Mouse (Mus musculus): ENCODE data around the gene Wdr44. TPM values are rescaled to one million over a fixed set of nuclear protein-coding genes. Genes with fewer than 3 reads are reported as not detected.

Gene Wdr44
- 9.5 and 11.1 TPM in 2 replicates for polyA plus RNA-seq (2016; fragmentation: Nextera tagmentation; extraction: Ambion mirVana)

- Histone ChIP-seq H3K4me2 (peak within 1 kb of the TSS; percentile 55), H3K27ac (peak within 1 kb of the TSS; percentile 85), H3K36me3 (replicated peaks) (no peaks in the 10 kb centered on the region), H3K27me3 (no peaks in the 10 kb centered on the region), H3K9me3 (no peaks in the 10 kb centered on the region), H3K4me1 (no peaks in the 10 kb centered on the region), H3K9ac (peak within 1 kb of the TSS; percentile 53), H3K4me3 (replicated peaks) (peak within 1 kb of the TSS; percentile 56)
- WGBS, result 7% methylated on average over 50 of the region's 51 CpGs
- ATAC-seq (ENCODE audit: low FRiP score), result peak; percentile 99
These were observed at the start of gene Wdr44 for GRCm38 (mm10) chrX:23692722-23693442. Wdr44 (plus strand) TSS chrX:23693051.

GRCm38 (mm10) chrX:23648371-23648770, 44.5 kb upstream of the Wdr44 start:
- Histone ChIP-seq H3K9me3 (no peaks in the 10 kb centered on the region), H3K27ac (no peak overlapping the region), H3K36me3 (replicated peaks) (no peaks in the 10 kb centered on the region), H3K4me2 (no peak overlapping the region), H3K9ac (no peak overlapping the region), H3K27me3 (no peaks in the 10 kb centered on the region), H3K4me1 (no peaks in the 10 kb centered on the region), H3K4me3 (replicated peaks) (no peak overlapping the region)
- ATAC-seq (ENCODE audit: low FRiP score), result no peak
- WGBS, result 89% methylated on average over 1 of the region's 1 CpGs

GRCm38 (mm10) chrX:23662216-23662615, 30.6 kb upstream of the Wdr44 start:
- whole genome bisulfite sequencing, result 75% methylated on average over 1 of the region's 1 CpGs
- Histone ChIP-seq H3K4me1 (no peaks in the 10 kb centered on the region), H3K9ac (no peak overlapping the region)

GRCm38 (mm10) chrX:23673193-23673592, 19.7 kb upstream of the Wdr44 start:
- Histone ChIP-seq H3K27me3 (no peaks in the 10 kb centered on the region), H3K27ac (no peak overlapping the region), H3K4me3 (replicated peaks) (no peak overlapping the region), H3K9ac (no peak overlapping the region), H3K9me3 (no peaks in the 10 kb centered on the region), H3K4me2 (no peak overlapping the region), H3K36me3 (replicated peaks) (no peaks in the 10 kb centered on the region), H3K4me1 (no peaks in the 10 kb centered on the region)
- no peak for ATAC-seq (ENCODE audit: low FRiP score)
- 74% methylated on average over 2 of the region's 2 CpGs for WGBS

More at GRCm38 (mm10) chrX:23662216-23662615, 30.6 kb upstream of the Wdr44 start:
- Histone ChIP-seq H3K4me3 (replicated peaks) (no peak overlapping the region), H3K4me2 (no peak overlapping the region), H3K36me3 (replicated peaks) (no peaks in the 10 kb centered on the region), H3K27me3 (no peaks in the 10 kb centered on the region), H3K9me3 (no peaks in the 10 kb centered on the region), H3K27ac (no peak overlapping the region)
- ATAC-seq (ENCODE audit: low FRiP score), result no peak

GRCm38 (mm10) chrX:23675450-23675849, 17.4 kb upstream of the Wdr44 start:
- H3K36me3 ChIP-seq (replicated peaks), result no peaks in the 10 kb centered on the region
- H3K4me1 ChIP-seq, result no peaks in the 10 kb centered on the region
- WGBS, result 85% methylated on average over 1 of the region's 1 CpGs
- H3K4me2 ChIP-seq, result no peak overlapping the region
- H3K9me3 ChIP-seq, result no peaks in the 10 kb centered on the region
- H3K9ac ChIP-seq, result no peak overlapping the region
- H3K27me3 ChIP-seq, result no peaks in the 10 kb centered on the region
- no peak for ATAC-seq (ENCODE audit: low FRiP score)
- H3K4me3 ChIP-seq (replicated peaks), result no peak overlapping the region
- H3K27ac ChIP-seq, result no peak overlapping the region

- no peaks in the 10 kb centered on the region for H3K27me3 ChIP-seq
- no peaks in the 10 kb centered on the region for H3K9me3 ChIP-seq
These were observed 16.3 kb upstream of the Wdr44 start for GRCm38 (mm10) chrX:23676583-23676982.

GRCm38 (mm10) chrX:23677511-23677910, 15.3 kb upstream of the Wdr44 start:
- Histone ChIP-seq H3K4me3 (replicated peaks) (no peak overlapping the region), H3K9ac (no peak overlapping the region), H3K27ac (no peak overlapping the region), H3K4me1 (no peaks in the 10 kb centered on the region), H3K27me3 (no peaks in the 10 kb centered on the region), H3K36me3 (replicated peaks) (no peaks in the 10 kb centered on the region), H3K9me3 (no peaks in the 10 kb centered on the region), H3K4me2 (no peak overlapping the region)
- 80% methylated on average over 2 of the region's 2 CpGs for WGBS
- no peak for ATAC-seq (ENCODE audit: low FRiP score)

More at GRCm38 (mm10) chrX:23676583-23676982, 16.3 kb upstream of the Wdr44 start:
- WGBS, result 79% methylated on average over 2 of the region's 2 CpGs
- Histone ChIP-seq H3K36me3 (replicated peaks) (no peaks in the 10 kb centered on the region), H3K4me2 (no peak overlapping the region), H3K27ac (no peak overlapping the region), H3K4me3 (replicated peaks) (no peak overlapping the region), H3K4me1 (no peaks in the 10 kb centered on the region), H3K9ac (no peak overlapping the region)
- no peak for ATAC-seq (ENCODE audit: low FRiP score)

GRCm38 (mm10) chrX:23692336-23692721, 522 bp upstream of the Wdr44 start:
- Histone ChIP-seq H3K27me3 (no peaks in the 10 kb centered on the region), H3K4me3 (replicated peaks) (peak overlapping the region; percentile 56), H3K36me3 (replicated peaks) (no peaks in the 10 kb centered on the region), H3K9me3 (no peaks in the 10 kb centered on the region), H3K4me2 (peak overlapping the region; percentile 43), H3K4me1 (no peaks in the 10 kb centered on the region), H3K27ac (no peak overlapping the region), H3K9ac (no peak overlapping the region)
- WGBS, result 24% methylated on average over 5 of the region's 5 CpGs
- ATAC-seq (ENCODE audit: low FRiP score), result peak; percentile 18; the same call in 1 of the 2 replicates

- WGBS, result 15% methylated on average over 26 of the region's 28 CpGs
- H3K4me3 ChIP-seq (replicated peaks), result peak overlapping the region; percentile 56
- no peaks in the 10 kb centered on the region for H3K27me3 ChIP-seq
- no peak for ATAC-seq (ENCODE audit: low FRiP score)
- H3K4me1 ChIP-seq, result no peaks in the 10 kb centered on the region
- no peaks in the 10 kb centered on the region for H3K36me3 ChIP-seq (replicated peaks)
- H3K9me3 ChIP-seq, result no peaks in the 10 kb centered on the region
- peak overlapping the region; percentile 53 for H3K9ac ChIP-seq
- peak overlapping the region; percentile 85 for H3K27ac ChIP-seq
- H3K4me2 ChIP-seq, result peak overlapping the region; percentile 55
These were observed 871 bp downstream of the Wdr44 start for GRCm38 (mm10) chrX:23693443-23694400.

GRCm38 (mm10) chrX:23694588-23694987, 1.7 kb downstream of the Wdr44 start:
- WGBS, result 74% methylated on average over 3 of the region's 3 CpGs
- no peak for ATAC-seq (ENCODE audit: low FRiP score)
- no peaks in the 10 kb centered on the region for H3K4me1 ChIP-seq
- H3K4me2 ChIP-seq, result 0 out of 2 replicates have a peak overlapping the region, but pooled peaks have one; percentile 55
- no peaks in the 10 kb centered on the region for H3K9me3 ChIP-seq
- H3K9ac ChIP-seq, result no peak overlapping the region
- H3K27me3 ChIP-seq, result no peaks in the 10 kb centered on the region
- no peak overlapping the region for H3K4me3 ChIP-seq (replicated peaks)
- H3K27ac ChIP-seq, result no peak overlapping the region
- no peaks in the 10 kb centered on the region for H3K36me3 ChIP-seq (replicated peaks)

- H3K9ac ChIP-seq, result no peak overlapping the region
- no peaks in the 10 kb centered on the region for H3K36me3 ChIP-seq (replicated peaks)
- no peaks in the 10 kb centered on the region for H3K4me1 ChIP-seq
- H3K4me3 ChIP-seq (replicated peaks), result no peak overlapping the region
- no peak overlapping the region for H3K4me2 ChIP-seq
- H3K9me3 ChIP-seq, result no peaks in the 10 kb centered on the region
- no peak for ATAC-seq (ENCODE audit: low FRiP score)
- H3K27ac ChIP-seq, result no peak overlapping the region
- no peaks in the 10 kb centered on the region for H3K27me3 ChIP-seq
These were observed 2.3 kb downstream of the Wdr44 start for GRCm38 (mm10) chrX:23695109-23695508.

GRCm38 (mm10) chrX:23697346-23697745, 4.5 kb downstream of the Wdr44 start:
- Histone ChIP-seq H3K4me1 (no peaks in the 10 kb centered on the region), H3K4me3 (replicated peaks) (no peak overlapping the region), H3K27me3 (no peaks in the 10 kb centered on the region), H3K9me3 (no peaks in the 10 kb centered on the region), H3K9ac (no peak overlapping the region), H3K4me2 (no peak overlapping the region), H3K27ac (no peak overlapping the region), H3K36me3 (replicated peaks) (no peaks in the 10 kb centered on the region)
- no peak for ATAC-seq (ENCODE audit: low FRiP score)
- WGBS, result 93% methylated on average over 2 of the region's 2 CpGs

All from forebrain, embryonic 12.5 days (tissue).